In genomic region chr8:106606121-106606520, GRCm38 (mm10) we compare ENCODE assay signal across 18 mouse cellular contexts. TPM values are rescaled to one million over a fixed set of nuclear protein-coding genes. Genes with fewer than 3 reads are reported as not detected.
DNase-seq lines count a peak whose midpoint lies in the region; ATAC-seq and TF ChIP-seq lines count a peak whose summit lies in the region.
"Had no signal": no experiment of that assay in that cellular context is flagged by ENCODE, and none has a peak within 500 bp of the region (broad histone marks: within the 10 kb centered on the region; RNA-seq: fewer than 3 reads in every experiment).

No protein-coding gene starts in this region.

- no peak for DNase-seq in lung, postnatal 36 days
- no peak for DNase-seq in thymus, adult 18-20 months
- no peak for DNase-seq in urinary bladder, postnatal 36 days (ENCODE audit: low spot score in 2 of 2)
- DNase-seq: cerebellum, adult 18-20 months; cerebellum, postnatal 36 days; forebrain, postnatal 0 days; kidney, postnatal 4 days; layer of hippocampus, adult 9-11 months had no signal

- peak overlapping the region; percentile 53 for H3K4me2 ChIP-seq in lung, embryonic 15.5 days
- peak overlapping the region; percentile 53 for H3K4me2 ChIP-seq in intestine, embryonic 15.5 days (replicated peaks)
- peak overlapping the region; percentile 34; the same call in 1 of the 2 replicates for H3K4me2 ChIP-seq in stomach, embryonic 15.5 days
- H3K4me2 ChIP-seq: limb, embryonic 13.5 days; midbrain, embryonic 12.5 days had no signal

- no peaks in the 10 kb centered on the region for H3K9me3 ChIP-seq in lung, embryonic 15.5 days
- no peaks in the 10 kb centered on the region for H3K9me3 ChIP-seq in ES-Bruce4 (replicated peaks; ENCODE audit: control insufficient read depth, insufficient read depth, low read length, poor library complexity, severe bottlenecking)
- no peaks in the 10 kb centered on the region for H3K9me3 ChIP-seq in intestine, embryonic 15.5 days
- H3K9me3 ChIP-seq in stomach, embryonic 15.5 days, result no peaks in the 10 kb centered on the region
- H3K9me3 ChIP-seq: forebrain, embryonic 10.5 days; hindbrain, embryonic 10.5 days; kidney, embryonic 15.5 days; limb, embryonic 13.5 days; midbrain, embryonic 12.5 days had no signal

- H3K4me1 ChIP-seq in lung, embryonic 15.5 days, result peaks cover 40% of the 10 kb centered on the region
- H3K4me1 ChIP-seq in ES-Bruce4 (ENCODE audit: control insufficient read depth, insufficient read depth, low read length), result peaks cover 6% of the 10 kb centered on the region
- H3K4me1 ChIP-seq in intestine, embryonic 15.5 days (replicated peaks), result peaks cover 18% of the 10 kb centered on the region; the same call in 1 of the 2 replicates
- no peaks in the 10 kb centered on the region for H3K4me1 ChIP-seq in stomach, embryonic 15.5 days

- TF ChIP-seq POLR2A in ES-Bruce4 (IDR thresholded peaks at IDR 0.05; ENCODE audit: insufficient read depth, low read length), result no peak

- WGBS in lung, embryonic 15.5 days, result 28% methylated on average over 4 of the region's 4 CpGs
- WGBS in intestine, embryonic 15.5 days, result 28% methylated on average over 4 of the region's 4 CpGs
- WGBS in stomach, embryonic 15.5 days, result 38% methylated on average over 4 of the region's 4 CpGs

- no peak for TF ChIP-seq CTCF in ES-Bruce4 (IDR thresholded peaks at IDR 0.05; ENCODE audit: low read depth, low read length)

- no peak for TF ChIP-seq EP300 in ES-Bruce4 (IDR thresholded peaks at IDR 0.05; ENCODE audit: insufficient read depth, low read depth, low read length)

- no peak for ATAC-seq in lung, embryonic 15.5 days (ENCODE audit: borderline replicate concordance, extremely low read depth, low FRiP score, low TSS enrichment)
- ATAC-seq in intestine, embryonic 15.5 days, result no peak
- ATAC-seq in stomach, embryonic 15.5 days (ENCODE audit: insufficient read depth, low FRiP score, low read depth), result no peak
- ATAC-seq: forebrain, postnatal 0 days; hindbrain, postnatal 0 days had no signal

- peaks cover 48% of the 10 kb centered on the region for H3K27me3 ChIP-seq in lung, embryonic 15.5 days
- H3K27me3 ChIP-seq in ES-Bruce4 (ENCODE audit: control insufficient read depth, insufficient read depth, low read length, poor library complexity, severe bottlenecking), result no peaks in the 10 kb centered on the region
- peaks cover 20% of the 10 kb centered on the region for H3K27me3 ChIP-seq in intestine, embryonic 15.5 days (replicated peaks)
- peaks cover 29% of the 10 kb centered on the region for H3K27me3 ChIP-seq in stomach, embryonic 15.5 days (replicated peaks)

- H3K36me3 ChIP-seq in lung, embryonic 15.5 days, result no peaks in the 10 kb centered on the region
- H3K36me3 ChIP-seq in ES-Bruce4 (ENCODE audit: control insufficient read depth, insufficient read depth, low read length, poor library complexity, severe bottlenecking), result peaks cover 8% of the 10 kb centered on the region
- no peaks in the 10 kb centered on the region for H3K36me3 ChIP-seq in intestine, embryonic 15.5 days
- no peaks in the 10 kb centered on the region for H3K36me3 ChIP-seq in stomach, embryonic 15.5 days
- H3K36me3 ChIP-seq: forebrain, embryonic 10.5 days; hindbrain, embryonic 10.5 days; kidney, embryonic 15.5 days; limb, embryonic 13.5 days; midbrain, embryonic 12.5 days had no signal

- no peak overlapping the region for H3K4me3 ChIP-seq in lung, embryonic 15.5 days
- H3K4me3 ChIP-seq in ES-Bruce4 (ENCODE audit: low read depth, low read length), result peak overlapping the region; percentile 12; the same call in 1 of the 2 replicates
- H3K4me3 ChIP-seq in intestine, embryonic 15.5 days (replicated peaks), result no peak overlapping the region
- H3K4me3 ChIP-seq in stomach, embryonic 15.5 days (replicated peaks), result peak overlapping the region; percentile 21; the same call in 1 of the 2 replicates
- H3K4me3 ChIP-seq: forebrain, embryonic 10.5 days; hindbrain, embryonic 10.5 days; limb, embryonic 13.5 days; midbrain, embryonic 12.5 days had no signal

- H3K9ac ChIP-seq in lung, embryonic 15.5 days, result no peak overlapping the region
- H3K9ac ChIP-seq in ES-Bruce4 (ENCODE audit: low read depth, poor library complexity, severe bottlenecking), result no peak overlapping the region; the same call in 1 of the 2 replicates
- no peak overlapping the region for H3K9ac ChIP-seq in intestine, embryonic 15.5 days
- H3K9ac ChIP-seq in stomach, embryonic 15.5 days, result no peak overlapping the region
- H3K9ac ChIP-seq: forebrain, postnatal 0 days; kidney, embryonic 15.5 days; limb, embryonic 13.5 days; midbrain, embryonic 12.5 days had no signal

- no peak overlapping the region for H3K27ac ChIP-seq in lung, embryonic 15.5 days
- H3K27ac ChIP-seq in ES-Bruce4 (ENCODE audit: insufficient read depth, low read length), result peak overlapping the region; percentile 22
- H3K27ac ChIP-seq in intestine, embryonic 15.5 days, result no peak overlapping the region
- peak overlapping the region; percentile 63; the same call in 1 of the 2 replicates for H3K27ac ChIP-seq in stomach, embryonic 15.5 days
- H3K27ac ChIP-seq: forebrain, embryonic 10.5 days; hindbrain, embryonic 10.5 days; hindbrain, postnatal 0 days; kidney, embryonic 15.5 days; limb, embryonic 13.5 days; midbrain, embryonic 12.5 days had no signal

RNA-seq across cellular contexts. Expression of gene Cdh1, which starts 3.0 kb away (rescaled TPM):
- 106 and 117 TPM in 2 replicates for polyA plus RNA-seq in lung, embryonic 15.5 days (2015; fragmentation: Nextera tagmentation; extraction: Ambion mirVana)
- 347 and 358 TPM in 2 replicates for polyA plus RNA-seq in ES-Bruce4 (2011; ENCODE audit: insufficient read depth, insufficient read length, low read depth, missing spikeins)
- 152 and 158 TPM in 2 replicates for polyA plus RNA-seq in intestine, embryonic 15.5 days (2015; fragmentation: Nextera tagmentation; extraction: Ambion mirVana)
- 163 and 189 TPM in 2 replicates for polyA plus RNA-seq in stomach, embryonic 15.5 days (2015; fragmentation: Nextera tagmentation; extraction: Ambion mirVana)

RNA-seq across cellular contexts. Expression of gene Gm10073, which starts 32.9 kb away (rescaled TPM):
- polyA plus RNA-seq in lung, embryonic 15.5 days (2015; fragmentation: Nextera tagmentation; extraction: Ambion mirVana), result 8.3 and 9.0 TPM in 2 replicates
- 498 and 566 TPM in 2 replicates for polyA plus RNA-seq in ES-Bruce4 (2011; ENCODE audit: insufficient read depth, insufficient read length, low read depth, missing spikeins)
- 15.5 and 20.2 TPM in 2 replicates for polyA plus RNA-seq in intestine, embryonic 15.5 days (2015; fragmentation: Nextera tagmentation; extraction: Ambion mirVana)
- 11.0 and 48.1 TPM in 2 replicates for polyA plus RNA-seq in stomach, embryonic 15.5 days (2015; fragmentation: Nextera tagmentation; extraction: Ambion mirVana)

Comparison
In these comparisons a context has a peak if more than half of its experiments do, and no peak if none do; other contexts are left out.
1. H3K27ac ChIP-seq: peak in ES-Bruce4 (single experiment) and stomach, embryonic 15.5 days (single experiment); none in lung, embryonic 15.5 days (single experiment) and intestine, embryonic 15.5 days (single experiment).
2. H3K4me3 ChIP-seq: peak in ES-Bruce4 (single experiment) and stomach, embryonic 15.5 days (single experiment); none in lung, embryonic 15.5 days (single experiment) and intestine, embryonic 15.5 days (single experiment).
3. RNA of gene Gm10073, which starts 32.9 kb away (polyA plus RNA-seq): 498 to 566 TPM in ES-Bruce4; 11.0 to 48.1 TPM in stomach, embryonic 15.5 days, 15.5 to 20.2 TPM in intestine, embryonic 15.5 days and 8.3 to 9.0 TPM in lung, embryonic 15.5 days; every median in the first group is over 10 times any median in the second.
4. Peak in every context shown above with its lines, with median percentiles within 50 percentile points of each other: H3K4me2 ChIP-seq.